In the genomic region with DNA sequence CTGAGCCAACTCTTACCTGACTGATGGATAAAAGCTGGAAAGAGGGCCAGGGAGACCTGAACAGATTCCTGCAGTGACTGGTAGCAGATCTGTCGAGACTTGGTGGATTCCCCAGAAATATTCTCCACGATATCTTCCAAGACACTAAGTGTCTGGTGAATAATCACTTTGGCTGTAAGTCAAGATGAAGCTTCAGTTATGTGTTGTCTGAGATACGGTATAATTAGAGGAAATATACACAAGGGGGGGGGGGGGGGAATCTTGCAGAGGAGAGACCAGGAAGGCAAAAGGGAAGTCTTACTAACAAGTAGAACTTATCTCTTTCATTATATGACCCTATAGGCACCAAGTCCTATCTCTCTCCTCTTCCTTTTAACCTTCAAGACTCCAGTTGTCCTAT, we compare ENCODE assay signal across 22 mouse cellular contexts. TPM values are rescaled to one million over a fixed set of nuclear protein-coding genes. Genes with fewer than 3 reads are reported as not detected.
DNase-seq lines count a peak whose midpoint lies in the region; ATAC-seq and TF ChIP-seq lines count a peak whose summit lies in the region.
"Had no signal": no experiment of that assay in that cellular context is flagged by ENCODE, and none has a peak within 500 bp of the region (broad histone marks: within the 10 kb centered on the region; RNA-seq: fewer than 3 reads in every experiment).

No protein-coding gene starts in this region.

- no peak for ATAC-seq in lung, embryonic 14.5 days (ENCODE audit: insufficient read depth)
- no peak for ATAC-seq in neural tube, embryonic 13.5 days (ENCODE audit: low read depth)
- ATAC-seq in neural tube, embryonic 15.5 days (ENCODE audit: low FRiP score), result no peak
- ATAC-seq: CD4-positive, CD25-positive, alpha-beta regulatory T cell, adult 4 months; forebrain, embryonic 13.5 days; forebrain, embryonic 15.5 days; forebrain, postnatal 0 days had no signal

- H3K27ac ChIP-seq in lung, embryonic 14.5 days (ENCODE audit: low read depth), result no peak overlapping the region
- H3K27ac ChIP-seq in neural tube, embryonic 13.5 days (replicated peaks), result 0 out of 2 replicates have a peak overlapping the region, but pooled peaks have one; percentile 46
- no peak overlapping the region for H3K27ac ChIP-seq in neural tube, embryonic 15.5 days (replicated peaks)
- no peak overlapping the region for H3K27ac ChIP-seq in limb, embryonic 10.5 days
- H3K27ac ChIP-seq: embryonic facial prominence, embryonic 10.5 days; embryonic facial prominence, embryonic 12.5 days; forebrain, embryonic 13.5 days; forebrain, embryonic 15.5 days had no signal

- no peaks in the 10 kb centered on the region for H3K27me3 ChIP-seq in lung, embryonic 14.5 days (ENCODE audit: insufficient read depth, low read length)
- no peaks in the 10 kb centered on the region for H3K27me3 ChIP-seq in neural tube, embryonic 13.5 days
- H3K27me3 ChIP-seq in neural tube, embryonic 15.5 days (replicated peaks), result no peaks in the 10 kb centered on the region
- H3K27me3 ChIP-seq in limb, embryonic 10.5 days (ENCODE audit: low read depth, poor library complexity, severe bottlenecking), result no peaks in the 10 kb centered on the region
- H3K27me3 ChIP-seq: CH12.LX; embryonic facial prominence, embryonic 12.5 days; forebrain, embryonic 13.5 days; forebrain, embryonic 15.5 days had no signal

- DNase-seq in lung, embryonic 14.5 days, result peak; percentile 29
- no peak for DNase-seq in lung, adult 18-20 months
- DNase-seq in limb, embryonic 10.5 days (ENCODE audit: low spot score), result no peak
- DNase-seq: adrenal gland, adult 2 months; adrenal gland, postnatal 10 days; adrenal gland, postnatal 25 days; B cell, adult 2 months; cerebellum, adult 11-12 months; cerebellum, adult 2 months; cerebellum, adult 9-10 months; cerebellum, postnatal 10 days; cerebellum, postnatal 25 days; forebrain, postnatal 0 days had no signal

- H3K4me1 ChIP-seq in lung, embryonic 14.5 days (ENCODE audit: insufficient read depth), result no peaks in the 10 kb centered on the region
- no peaks in the 10 kb centered on the region for H3K4me1 ChIP-seq in neural tube, embryonic 13.5 days (replicated peaks)
- H3K4me1 ChIP-seq in neural tube, embryonic 15.5 days, result no peaks in the 10 kb centered on the region
- no peaks in the 10 kb centered on the region for H3K4me1 ChIP-seq in limb, embryonic 10.5 days
- H3K4me1 ChIP-seq: embryonic facial prominence, embryonic 10.5 days; embryonic facial prominence, embryonic 12.5 days; forebrain, embryonic 13.5 days; forebrain, embryonic 15.5 days had no signal

- no peaks in the 10 kb centered on the region for H3K9me3 ChIP-seq in lung, embryonic 14.5 days (ENCODE audit: low read depth, low read length)
- no peaks in the 10 kb centered on the region for H3K9me3 ChIP-seq in neural tube, embryonic 13.5 days
- no peaks in the 10 kb centered on the region for H3K9me3 ChIP-seq in neural tube, embryonic 15.5 days (replicated peaks)
- no peaks in the 10 kb centered on the region for H3K9me3 ChIP-seq in limb, embryonic 10.5 days (replicated peaks)
- H3K9me3 ChIP-seq: embryonic facial prominence, embryonic 10.5 days; embryonic facial prominence, embryonic 12.5 days; forebrain, embryonic 13.5 days; forebrain, embryonic 15.5 days; G1E had no signal

- H3K4me2 ChIP-seq in lung, embryonic 14.5 days, result no peak overlapping the region
- H3K4me2 ChIP-seq in neural tube, embryonic 13.5 days, result no peak overlapping the region
- no peak overlapping the region for H3K4me2 ChIP-seq in neural tube, embryonic 15.5 days
- H3K4me2 ChIP-seq: embryonic facial prominence, embryonic 12.5 days; forebrain, embryonic 13.5 days; forebrain, embryonic 15.5 days had no signal

- no peak for TF ChIP-seq CTCF in lung, embryonic 14.5 days (IDR thresholded peaks at IDR 0.05; ENCODE audit: low read depth)

- no peak overlapping the region for H3K4me3 ChIP-seq in lung, embryonic 14.5 days (ENCODE audit: low read depth, low read length)
- H3K4me3 ChIP-seq in neural tube, embryonic 13.5 days, result no peak overlapping the region
- no peak overlapping the region for H3K4me3 ChIP-seq in neural tube, embryonic 15.5 days (replicated peaks)
- H3K4me3 ChIP-seq in limb, embryonic 10.5 days, result no peak overlapping the region
- H3K4me3 ChIP-seq: embryonic facial prominence, embryonic 10.5 days; embryonic facial prominence, embryonic 12.5 days; forebrain, embryonic 13.5 days; forebrain, embryonic 15.5 days had no signal

- H3K9ac ChIP-seq in lung, embryonic 14.5 days, result no peak overlapping the region
- no peak overlapping the region for H3K9ac ChIP-seq in neural tube, embryonic 13.5 days
- H3K9ac ChIP-seq in neural tube, embryonic 15.5 days (replicated peaks), result no peak overlapping the region
- H3K9ac ChIP-seq: embryonic facial prominence, embryonic 12.5 days; forebrain, embryonic 13.5 days; forebrain, embryonic 15.5 days; forebrain, postnatal 0 days had no signal

- peaks cover 87% of the 10 kb centered on the region for H3K36me3 ChIP-seq in lung, embryonic 14.5 days (ENCODE audit: insufficient read depth)
- H3K36me3 ChIP-seq in neural tube, embryonic 13.5 days, result peaks cover 92% of the 10 kb centered on the region
- peaks cover 84% of the 10 kb centered on the region for H3K36me3 ChIP-seq in neural tube, embryonic 15.5 days
- peaks cover 99% of the 10 kb centered on the region for H3K36me3 ChIP-seq in limb, embryonic 10.5 days

- 61% methylated on average over 3 of the region's 3 CpGs for WGBS in lung, embryonic 14.5 days
- WGBS in neural tube, embryonic 13.5 days, result 81% methylated on average over 3 of the region's 3 CpGs
- WGBS in neural tube, embryonic 15.5 days, result 67% methylated on average over 3 of the region's 3 CpGs
- WGBS in limb, embryonic 10.5 days, result 94% methylated on average over 3 of the region's 3 CpGs

RNA-seq across cellular contexts. Expression of a gene that starts 27.7 kb away (rescaled TPM):
- 3.2 and 3.3 TPM in 2 replicates for polyA plus RNA-seq in lung, embryonic 14.5 days (2014; fragmentation: Nextera tagmentation; extraction: Ambion mirVana)
- polyA plus RNA-seq in neural tube, embryonic 13.5 days (2015; fragmentation: Nextera tagmentation; extraction: Ambion mirVana), result 11.1 and 14.2 TPM in 2 replicates
- 12.9 and 14.4 TPM in 2 replicates for polyA plus RNA-seq in neural tube, embryonic 15.5 days (2015; fragmentation: Nextera tagmentation; extraction: Ambion mirVana)
- polyA plus RNA-seq in limb, embryonic 10.5 days (2016; fragmentation: Nextera tagmentation; extraction: Ambion mirVana), result 0.18 and 0.61 TPM in 2 replicates
- polyA plus RNA-seq: CD4-positive, CD25-positive, alpha-beta regulatory T cell, adult 4 months; G1E had no signal
